Mouse (Mus musculus) limb, embryonic 14.5 days (tissue): Measurements from ENCODE around the gene Fam129a. TPM values are rescaled to one million over a fixed set of nuclear protein-coding genes. Genes with fewer than 3 reads are reported as not detected.

ENCODE experiments used
- ATAC-seq: fragments of 200-750 bp; cut with Nextera tagmentation; 2 replicates; pipeline ENCODE4 v1.8.0; 2017; ENCODE audit warnings: low read depth, moderate number of reproducible peaks, moderate TSS enrichment; ENCODE audit not compliant: low FRiP score
- DNase-seq: peaks from one replicate; pipeline ENCODE4 v3.0.0-alpha.2; 2015; ENCODE audit warnings: low spot score
- H3K27ac ChIP-seq: fragments of 300-500 bp; sonication (generic); replicated peaks from 2 replicates; pipeline ENCODE4 v1.5.1; 2014; ENCODE audit warnings: low read depth, mild to moderate bottlenecking, low read length, moderate library complexity, mixed read lengths
- H3K27me3 ChIP-seq: fragments of 300-500 bp; sonication (generic); 2 replicates; pipeline ENCODE4 v1.6.1; 2014; ENCODE audit warnings: low read length, mixed read lengths; ENCODE audit not compliant: control insufficient read depth, insufficient read depth
- H3K36me3 ChIP-seq: fragments of 300-500 bp; sonication (generic); 2 replicates; pipeline ENCODE4 v1.6.1; 2014; ENCODE audit warnings: mild to moderate bottlenecking, low read length, moderate library complexity, mixed read lengths; ENCODE audit not compliant: control insufficient read depth, insufficient read depth
- H3K4me1 ChIP-seq: fragments of 300-500 bp; sonication (generic); 2 replicates; pipeline ENCODE4 v1.6.1; 2014; ENCODE audit warnings: antibody characterized with exemption, low read length, mixed read lengths; ENCODE audit not compliant: control insufficient read depth, insufficient read depth
- H3K4me2 ChIP-seq: fragments of 300-500 bp; sonication (generic); replicated peaks from 2 replicates; pipeline ENCODE4 v1.6.1; 2014; ENCODE audit warnings: low read depth, mild to moderate bottlenecking, low read length, moderate library complexity; ENCODE audit not compliant: severe bottlenecking
- H3K4me3 ChIP-seq: fragments of 300-500 bp; sonication (generic); replicated peaks from 2 replicates; pipeline ENCODE4 v1.5.1; 2014; ENCODE audit warnings: low read length
- H3K9ac ChIP-seq: fragments of 300-500 bp; sonication (generic); 2 replicates; pipeline ENCODE4 v1.6.1; 2014; ENCODE audit warnings: mild to moderate bottlenecking, low read depth, low read length, moderate library complexity; ENCODE audit not compliant: severe bottlenecking
- H3K9me3 ChIP-seq: fragments of 300-500 bp; sonication (generic); 2 replicates; pipeline ENCODE4 v1.6.1; 2016; ENCODE audit warnings: low read length; ENCODE audit not compliant: control insufficient read depth
- POLR2A ChIP-seq: fragments of 200-500 bp; IDR thresholded peaks from 2 replicates; pipeline ENCODE4 v1.8.0; 2012; ENCODE audit warnings: inconsistent platforms, mild to moderate bottlenecking, moderate library complexity, borderline replicate concordance; ENCODE audit not compliant: insufficient read depth, insufficient read length; ENCODE audit errors: extremely low read depth
- WGBS: fragments of 180-500 bp; shearing (Covaris S2); extraction: QIAGEN DNeasy Blood & Tissue Kit; methylation state at CpG from one replicate; pipeline ENCODE4 v1.1.7; 2014; 5-methylcytosine and 5-hydroxymethylcytosine counted together
- polyA plus RNA-seq, 2 experiments: library from polyadenylated mRNA; depleted of rRNA in 1 of 2; stranded (reverse) in 1 of 2; unstranded in 1 of 2; fragments of >200 nt; fragmentation: Nextera tagmentation in 1 of 2; extraction: Ambion mirVana in 1 of 2; gene quantifications; 2 replicates each; pipeline versions ENCODE4 v1.2.1 to v1.2.3; 2012 to 2014

The Fam129a gene
- polyA plus RNA-seq (2012; rRNA removed): 9.8 and 11.1 TPM in 2 replicates
- 13.9 and 14.7 TPM in 2 replicates for polyA plus RNA-seq (2014; fragmentation: Nextera tagmentation; extraction: Ambion mirVana)

GRCm38 (mm10) chr1:151570981-151571837 lies at the start of gene Fam129a:
Fam129a (plus strand) TSS chr1:151571186.
- peak within 1 kb of the TSS; percentile 82 for H3K4me2 ChIP-seq
- peak; percentile 61 for ATAC-seq
- H3K36me3 ChIP-seq: no peaks in the 10 kb centered on the region
- H3K9ac ChIP-seq: peak within 1 kb of the TSS; percentile 64
- H3K9me3 ChIP-seq: no peaks in the 10 kb centered on the region
- no peak for TF ChIP-seq POLR2A
- H3K27me3 ChIP-seq: peaks cover 5% of the 10 kb centered on the region; the same call in 1 of the 2 replicates
- no peak within 1 kb of the TSS for H3K27ac ChIP-seq
- H3K4me1 ChIP-seq: peaks cover 15% of the 10 kb centered on the region
- H3K4me3 ChIP-seq: peak within 1 kb of the TSS; percentile 51
- 2% methylated on average over 45 of the region's 46 CpGs for WGBS
- DNase-seq: peak; percentile 5

DNA sequence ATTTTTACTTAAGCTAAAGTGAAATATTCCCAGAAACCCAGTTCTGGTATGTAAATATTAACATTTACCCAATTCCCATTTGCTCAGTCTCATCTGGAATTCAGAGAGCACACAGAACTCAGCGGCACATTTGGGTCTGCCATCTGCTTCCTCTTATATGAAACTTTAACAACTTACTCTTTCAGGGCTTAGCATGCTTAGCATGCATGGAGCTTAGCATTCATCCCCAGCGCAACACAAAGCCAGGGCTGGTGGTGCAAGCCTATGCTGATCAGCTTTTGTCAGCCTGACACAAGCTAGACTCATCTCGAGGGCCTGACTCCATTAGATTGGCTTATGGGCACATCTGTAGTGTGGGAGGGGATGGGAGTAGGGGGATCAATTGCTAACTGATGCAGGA lies 44.3 kb upstream of the Fam129a start:
- Histone ChIP-seq H3K27ac (no peak overlapping the region; the same call in 1 of the 2 replicates), H3K36me3 (no peaks in the 10 kb centered on the region), H3K4me1 (no peaks in the 10 kb centered on the region), H3K9ac (no peak overlapping the region), H3K4me3 (no peak overlapping the region), H3K9me3 (0 out of 2 replicates have a peak, but pooled peaks cover 3% of the 10 kb centered on the region), H3K27me3 (no peaks in the 10 kb centered on the region), H3K4me2 (no peak overlapping the region)
- 48% methylated on average over 3 of the region's 3 CpGs for WGBS
- peak; percentile 24 for DNase-seq
- TF ChIP-seq POLR2A: no peak
- ATAC-seq: no peak

DNA sequence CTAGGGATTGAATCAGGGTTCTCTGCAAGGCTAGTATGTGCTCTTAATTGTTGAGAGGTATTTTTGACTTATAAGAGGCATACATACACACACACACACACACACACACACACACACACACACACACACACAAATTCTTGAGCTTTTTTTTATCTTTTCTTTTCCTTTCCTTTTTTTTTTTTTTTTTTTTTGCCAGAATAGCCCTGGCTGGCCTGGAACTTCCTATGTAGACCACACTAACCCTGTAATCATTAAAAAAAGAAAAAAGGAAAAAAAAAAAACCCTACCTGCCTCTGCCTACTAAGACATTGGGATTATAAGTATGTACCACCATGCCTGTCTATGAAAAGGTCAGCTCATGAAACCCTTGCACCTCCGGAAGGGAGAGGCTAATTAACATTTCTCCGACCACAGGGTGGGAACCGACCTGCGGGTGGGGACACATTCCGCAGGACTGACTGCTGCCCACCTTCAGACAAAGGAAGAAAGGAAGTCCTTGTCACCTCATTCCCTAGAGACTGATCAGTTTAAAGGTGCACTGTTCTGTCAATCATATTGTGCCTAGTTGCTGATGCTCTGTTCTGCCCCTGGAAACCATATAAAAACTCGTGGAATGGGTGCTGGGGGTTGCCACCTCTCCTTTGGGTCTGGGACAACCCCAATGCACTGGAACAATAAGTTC lies 27.0 kb upstream of the Fam129a start:
- TF ChIP-seq POLR2A: no peak
- Histone ChIP-seq H3K27me3 (no peaks in the 10 kb centered on the region), H3K4me2 (no peak overlapping the region), H3K4me3 (no peak overlapping the region), H3K4me1 (no peaks in the 10 kb centered on the region), H3K9me3 (no peaks in the 10 kb centered on the region), H3K36me3 (no peaks in the 10 kb centered on the region), H3K9ac (no peak overlapping the region), H3K27ac (no peak overlapping the region)
- WGBS: 70% methylated on average over 6 of the region's 6 CpGs
- DNase-seq (no peak), ATAC-seq (no peak)

DNA sequence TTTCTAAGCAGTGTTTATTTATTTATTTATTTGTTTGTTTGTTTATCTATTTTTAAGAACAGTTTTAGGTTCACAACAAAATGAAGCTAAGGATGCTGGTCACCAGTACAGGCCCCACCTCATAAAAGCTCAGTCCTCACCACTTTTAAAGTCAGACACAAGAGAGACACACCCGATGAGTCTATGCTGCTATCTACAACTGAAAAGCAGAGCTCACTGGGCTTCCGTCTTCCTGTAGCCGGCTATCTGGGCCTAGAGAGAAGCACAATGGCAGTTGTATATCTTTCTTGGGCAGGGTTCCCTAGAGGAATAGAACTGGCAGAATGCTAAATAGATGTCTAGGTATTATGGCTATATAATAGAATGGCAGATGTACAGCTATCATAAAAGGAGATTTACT lies 26.4 kb upstream of the Fam129a start:
- Histone ChIP-seq H3K27ac (no peak overlapping the region), H3K4me3 (no peak overlapping the region), H3K4me2 (no peak overlapping the region), H3K4me1 (no peaks in the 10 kb centered on the region), H3K36me3 (no peaks in the 10 kb centered on the region), H3K9ac (no peak overlapping the region), H3K27me3 (no peaks in the 10 kb centered on the region), H3K9me3 (no peaks in the 10 kb centered on the region)
- TF ChIP-seq POLR2A: no peak
- ATAC-seq (no peak), DNase-seq (no peak)
- WGBS: 93% methylated on average over 3 of the region's 3 CpGs

GRCm38 (mm10) chr1:151545571-151545970 lies 25.4 kb upstream of the Fam129a start:
- Histone ChIP-seq H3K4me2 (no peak overlapping the region), H3K27ac (no peak overlapping the region), H3K9me3 (no peaks in the 10 kb centered on the region), H3K36me3 (no peaks in the 10 kb centered on the region), H3K9ac (no peak overlapping the region), H3K27me3 (no peaks in the 10 kb centered on the region), H3K4me1 (no peaks in the 10 kb centered on the region), H3K4me3 (no peak overlapping the region)
- WGBS: 79% methylated on average over 7 of the region's 7 CpGs
- ATAC-seq (no peak), DNase-seq (no peak)
- no peak for TF ChIP-seq POLR2A
